Mouse (Mus musculus): ENCODE data around the gene Aplp2.

GRCm38 (mm10) chr9:31240522-31241207 is 29.1 kb upstream of the Aplp2 start:
- TF ChIP-seq POLR2A (IDR thresholded peaks at IDR 0.05; ENCODE audit: low read depth, low read length) (no peak), CTCF (IDR thresholded peaks at IDR 0.05; ENCODE audit: extremely low read depth, insufficient read length, insufficient replicate concordance, low read depth, low read length) (no peak)

Data from small intestine, adult 2 months (tissue).